Mouse (Mus musculus): ENCODE data around the gene Casp8. TPM values are rescaled to one million over a fixed set of nuclear protein-coding genes. Genes with fewer than 3 reads are reported as not detected.
A peak's percentile ranks its signal among the peaks of the same experiment; 100 is the strongest.
"Not testable (repeated sequence)": the region's sequence is repeated elsewhere in the genome, so short reads cannot be mapped to it uniquely, and the experiment has no call there.

Gene Casp8
- polyA plus RNA-seq, 1 experiment from 2014 or later = 13.0 TPM

DNA sequence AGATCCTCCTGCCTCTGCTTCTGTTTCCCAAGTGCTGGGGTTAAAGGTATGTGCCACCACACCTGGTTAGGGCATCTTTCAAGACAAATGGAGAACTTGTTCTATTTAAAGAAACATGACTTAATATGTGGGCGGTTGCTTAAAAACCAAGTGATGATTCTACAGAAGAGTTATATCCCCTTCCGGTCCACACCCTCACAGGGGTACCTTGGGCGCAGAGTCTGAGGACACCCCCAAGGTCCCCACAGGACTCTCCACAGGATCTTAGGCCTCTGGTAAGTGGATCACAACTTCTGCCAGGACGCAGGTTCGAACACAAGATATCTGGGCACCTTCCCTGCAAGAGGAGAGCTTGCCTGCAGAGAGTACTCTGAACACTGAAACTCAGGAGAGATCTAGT lies 19.8 kb upstream of the Casp8 start:
- no peaks in the 10 kb centered on the region for H3K27me3 ChIP-seq (ENCODE audit: insufficient read depth, poor library complexity, severe bottlenecking)
- DNase-seq (ENCODE audit: low spot score) = no peak
- 95% methylated on average over 5 of the region's 5 CpGs for WGBS
- no peak overlapping the region for H3K27ac ChIP-seq
- H3K9me3 ChIP-seq = 0 out of 2 replicates have a peak, but pooled peaks cover 4% of the 10 kb centered on the region
- no peaks in the 10 kb centered on the region for H3K4me1 ChIP-seq (replicated peaks)
- H3K36me3 ChIP-seq = no peaks in the 10 kb centered on the region
- H3K4me3 ChIP-seq = no peak overlapping the region

DNA sequence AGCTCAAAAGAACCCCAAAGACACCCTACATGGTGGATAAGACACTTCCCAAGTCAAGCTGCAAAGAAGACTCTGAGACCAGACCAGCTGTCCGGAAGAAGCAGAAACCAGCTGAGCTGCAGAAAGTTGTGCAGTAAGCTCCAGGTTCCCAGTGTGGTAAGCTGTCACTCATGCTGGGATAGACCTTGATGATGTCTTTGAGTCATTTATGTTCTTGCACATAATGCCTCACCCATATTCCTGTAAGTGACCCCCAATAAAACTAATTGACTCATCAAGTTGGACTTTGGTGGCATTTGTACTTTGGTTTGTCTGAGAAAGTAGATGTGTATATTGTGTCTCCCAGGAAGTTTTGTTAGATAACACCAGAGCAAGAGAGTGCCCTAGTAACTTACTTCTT lies 17.6 kb upstream of the Casp8 start:
- H3K4me1 ChIP-seq (replicated peaks) = no peaks in the 10 kb centered on the region
- H3K9me3 ChIP-seq = 0 out of 2 replicates have a peak, but pooled peaks cover 4% of the 10 kb centered on the region
- H3K4me3 ChIP-seq = no peak overlapping the region
- H3K27me3 ChIP-seq (ENCODE audit: insufficient read depth, poor library complexity, severe bottlenecking) = no peaks in the 10 kb centered on the region
- no peak for DNase-seq (ENCODE audit: low spot score)
- H3K27ac ChIP-seq = no peak overlapping the region
- WGBS = 96% methylated on average over 1 of the region's 1 CpGs
- H3K36me3 ChIP-seq = no peaks in the 10 kb centered on the region

DNA sequence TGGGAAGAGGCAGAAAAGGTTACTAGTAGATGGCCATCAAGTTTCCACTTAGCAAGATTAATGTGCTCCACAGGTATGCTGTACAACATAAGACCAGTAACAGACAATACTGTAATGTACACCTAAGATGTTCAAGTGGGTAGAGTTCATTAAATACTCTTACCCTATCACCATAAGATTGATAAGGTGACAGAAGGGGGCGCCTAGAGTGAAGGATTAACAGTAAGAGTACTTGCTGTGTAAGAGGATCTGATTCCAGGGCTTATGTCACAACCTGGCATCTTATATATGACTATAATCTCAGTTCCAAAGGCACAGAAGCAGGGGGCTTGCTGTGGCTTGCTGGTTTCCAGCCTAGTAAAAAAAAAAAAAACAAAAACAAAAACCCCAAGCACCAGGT lies 16.9 kb upstream of the Casp8 start:
- Histone ChIP-seq H3K4me3 (no peak overlapping the region), H3K4me1 (replicated peaks) (no peaks in the 10 kb centered on the region), H3K27ac (no peak overlapping the region), H3K36me3 (no peaks in the 10 kb centered on the region), H3K9me3 (0 out of 2 replicates have a peak, but pooled peaks cover 4% of the 10 kb centered on the region), H3K27me3 (ENCODE audit: insufficient read depth, poor library complexity, severe bottlenecking) (no peaks in the 10 kb centered on the region)
- DNase-seq (ENCODE audit: low spot score) = no peak
- 33% methylated on average over 1 of the region's 1 CpGs for WGBS

DNA sequence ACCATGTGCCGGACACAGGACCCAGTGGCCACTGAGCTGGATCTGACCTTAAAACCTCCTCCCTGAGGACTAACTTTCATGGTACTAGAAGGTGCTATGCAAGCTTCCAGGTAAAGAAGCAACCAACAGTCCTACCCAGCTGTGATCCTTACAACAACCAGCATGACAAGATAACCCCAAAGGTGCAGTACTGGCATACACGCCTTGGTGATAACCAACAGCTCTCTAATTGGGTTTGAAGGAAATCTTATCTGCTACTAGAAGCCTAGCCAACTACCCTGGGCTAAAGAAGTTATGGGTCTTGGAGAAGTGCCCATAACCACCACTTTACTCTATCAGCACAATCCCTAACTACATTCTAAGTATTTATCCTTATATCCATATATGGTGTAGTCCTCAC lies 8.9 kb upstream of the Casp8 start:
- no peak overlapping the region for H3K27ac ChIP-seq
- H3K9me3 ChIP-seq = no peaks in the 10 kb centered on the region
- 93% methylated on average over 2 of the region's 2 CpGs for WGBS
- H3K4me1 ChIP-seq (replicated peaks) = no peaks in the 10 kb centered on the region
- no peaks in the 10 kb centered on the region for H3K27me3 ChIP-seq (ENCODE audit: insufficient read depth, poor library complexity, severe bottlenecking)
- no peak for DNase-seq (ENCODE audit: low spot score)
- H3K36me3 ChIP-seq = no peaks in the 10 kb centered on the region
- H3K4me3 ChIP-seq = no peak overlapping the region

DNA sequence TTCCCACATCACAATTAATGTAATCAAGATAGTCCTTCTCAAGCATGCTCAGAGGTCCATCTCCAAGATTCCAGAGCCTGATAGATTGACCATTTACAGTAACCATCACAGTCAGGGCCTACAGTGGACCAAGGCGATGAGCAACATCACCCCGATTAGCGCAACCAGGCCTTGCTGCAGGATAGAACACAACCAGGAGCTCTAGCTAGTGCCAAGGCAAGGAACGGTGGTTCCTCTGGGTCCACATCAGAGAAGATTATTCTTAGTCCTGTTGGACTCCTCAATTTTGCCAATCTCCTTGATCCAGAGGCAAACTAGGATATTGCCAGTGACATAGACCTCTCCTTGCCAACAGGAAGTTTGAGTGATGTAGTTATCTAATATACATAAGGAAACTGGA lies 6.8 kb upstream of the Casp8 start:
- Histone ChIP-seq H3K36me3 (no peaks in the 10 kb centered on the region), H3K4me3 (no peak overlapping the region), H3K27ac (no peak overlapping the region), H3K27me3 (ENCODE audit: insufficient read depth, poor library complexity, severe bottlenecking) (no peaks in the 10 kb centered on the region), H3K9me3 (no peaks in the 10 kb centered on the region), H3K4me1 (replicated peaks) (no peaks in the 10 kb centered on the region)
- 96% methylated on average over 4 of the region's 4 CpGs for WGBS
- no peak for DNase-seq (ENCODE audit: low spot score)

DNA sequence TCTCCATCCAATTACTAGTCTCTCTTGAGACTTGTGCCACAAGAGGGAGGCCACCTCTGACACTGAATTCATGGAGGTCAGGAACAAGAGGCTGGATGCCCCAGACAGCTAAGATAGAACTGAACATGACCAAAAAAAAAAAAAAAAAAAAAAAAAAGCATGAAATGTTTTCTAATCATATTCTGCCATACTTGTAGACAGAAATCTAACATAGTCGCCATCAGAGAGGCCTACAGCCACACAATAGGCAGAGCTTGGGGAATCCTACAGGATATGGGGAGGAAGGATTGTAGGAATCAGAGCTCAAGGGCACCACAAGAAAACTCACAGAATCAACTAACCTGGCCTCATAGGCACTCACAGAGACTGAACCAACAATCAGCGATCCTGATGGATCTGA lies 469 bp upstream of the Casp8 start:
- no peak for DNase-seq (ENCODE audit: low spot score)
- WGBS = 52% methylated on average over 2 of the region's 2 CpGs
- Histone ChIP-seq H3K4me3 (peak overlapping the region; percentile 65; the same call in 1 of the 2 replicates), H3K27ac (no peak overlapping the region), H3K4me1 (replicated peaks) (peaks cover 19% of the 10 kb centered on the region), H3K27me3 (ENCODE audit: insufficient read depth, poor library complexity, severe bottlenecking) (peaks cover 4% of the 10 kb centered on the region; the same call in 1 of the 2 replicates), H3K36me3 (peaks cover 9% of the 10 kb centered on the region; the same call in 1 of the 2 replicates), H3K9me3 (no peaks in the 10 kb centered on the region)

DNA sequence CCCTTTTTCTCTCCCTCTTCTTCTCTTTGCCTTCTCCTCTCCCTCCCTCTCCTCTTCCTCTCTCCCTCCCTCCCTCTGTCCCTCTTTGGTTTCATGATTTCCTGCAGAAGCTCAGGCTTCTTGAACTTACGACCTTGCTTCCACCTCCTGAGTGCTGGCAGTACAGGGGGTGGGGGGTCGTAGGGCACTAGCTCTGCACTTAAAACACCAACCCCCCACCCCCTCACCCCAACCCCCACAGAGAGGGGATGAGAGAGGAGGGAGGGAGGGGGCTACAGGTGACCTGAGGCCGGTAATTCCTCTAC lies 837 bp downstream of the Casp8 start:
- 4% methylated on average over 3 of the region's 3 CpGs for WGBS
- DNase-seq (ENCODE audit: low spot score) = peak; percentile 14
- H3K27me3 ChIP-seq (ENCODE audit: insufficient read depth, poor library complexity, severe bottlenecking) = peaks cover 4% of the 10 kb centered on the region; the same call in 1 of the 2 replicates
- peak overlapping the region; percentile 85 for H3K27ac ChIP-seq
- H3K36me3 ChIP-seq = peaks cover 9% of the 10 kb centered on the region; the same call in 1 of the 2 replicates
- peaks cover 19% of the 10 kb centered on the region for H3K4me1 ChIP-seq (replicated peaks)
- H3K9me3 ChIP-seq = no peaks in the 10 kb centered on the region
- H3K4me3 ChIP-seq = peak overlapping the region; percentile 65

DNA sequence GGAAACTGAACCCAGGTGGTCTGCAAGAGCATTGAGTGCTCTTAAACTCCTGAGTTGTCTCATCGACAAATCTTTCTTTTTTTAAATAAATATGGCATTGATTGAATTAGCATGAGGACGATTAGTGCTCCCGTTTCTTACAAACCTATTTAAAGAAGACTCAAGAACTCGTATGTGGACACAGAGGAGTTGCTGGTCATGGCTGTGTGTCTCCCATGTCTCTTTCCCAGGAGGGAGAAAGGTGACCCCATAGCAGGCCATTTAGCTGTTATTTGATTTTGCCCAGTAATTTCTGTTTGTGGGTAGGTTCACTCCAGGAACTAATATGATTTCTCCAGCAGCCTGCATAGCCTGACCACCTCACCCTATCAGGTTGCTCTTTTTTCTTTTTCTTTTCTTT lies 1.7 kb downstream of the Casp8 start:
- H3K9me3 ChIP-seq = no peaks in the 10 kb centered on the region
- H3K27ac ChIP-seq = no peak overlapping the region
- H3K36me3 ChIP-seq = peaks cover 9% of the 10 kb centered on the region; the same call in 1 of the 2 replicates
- H3K27me3 ChIP-seq (ENCODE audit: insufficient read depth, poor library complexity, severe bottlenecking) = peaks cover 4% of the 10 kb centered on the region; the same call in 1 of the 2 replicates
- no peak overlapping the region for H3K4me3 ChIP-seq
- WGBS = 80% methylated on average over 4 of the region's 4 CpGs
- DNase-seq (ENCODE audit: low spot score) = no peak
- peaks cover 19% of the 10 kb centered on the region for H3K4me1 ChIP-seq (replicated peaks)

DNA sequence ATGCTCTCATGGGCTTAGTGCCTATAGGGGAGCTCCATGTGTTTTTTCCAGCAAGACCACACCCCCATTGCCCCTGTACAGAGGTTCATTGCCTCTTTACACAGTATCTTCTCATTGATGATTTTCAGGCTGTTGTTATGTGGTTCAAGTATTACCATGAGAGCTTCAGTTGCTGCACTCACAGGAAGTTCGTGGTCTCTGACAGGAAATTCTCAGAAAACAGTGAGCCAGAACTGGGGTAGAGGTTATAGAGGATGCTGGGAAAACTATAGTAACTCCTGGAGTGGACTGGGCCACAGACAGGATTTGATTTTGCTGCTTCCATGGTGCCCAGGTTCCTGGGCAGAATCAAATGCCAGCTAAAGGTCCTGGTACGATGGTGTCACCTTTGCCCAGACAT lies 2.2 kb downstream of the Casp8 start:
- WGBS = 77% methylated on average over 2 of the region's 2 CpGs
- Histone ChIP-seq H3K4me3 (no peak overlapping the region), H3K27ac (no peak overlapping the region), H3K36me3 (peaks cover 9% of the 10 kb centered on the region; the same call in 1 of the 2 replicates), H3K9me3 (no peaks in the 10 kb centered on the region), H3K4me1 (replicated peaks) (peaks cover 19% of the 10 kb centered on the region), H3K27me3 (ENCODE audit: insufficient read depth, poor library complexity, severe bottlenecking) (peaks cover 4% of the 10 kb centered on the region; the same call in 1 of the 2 replicates)
- DNase-seq (ENCODE audit: low spot score) = no peak

DNA sequence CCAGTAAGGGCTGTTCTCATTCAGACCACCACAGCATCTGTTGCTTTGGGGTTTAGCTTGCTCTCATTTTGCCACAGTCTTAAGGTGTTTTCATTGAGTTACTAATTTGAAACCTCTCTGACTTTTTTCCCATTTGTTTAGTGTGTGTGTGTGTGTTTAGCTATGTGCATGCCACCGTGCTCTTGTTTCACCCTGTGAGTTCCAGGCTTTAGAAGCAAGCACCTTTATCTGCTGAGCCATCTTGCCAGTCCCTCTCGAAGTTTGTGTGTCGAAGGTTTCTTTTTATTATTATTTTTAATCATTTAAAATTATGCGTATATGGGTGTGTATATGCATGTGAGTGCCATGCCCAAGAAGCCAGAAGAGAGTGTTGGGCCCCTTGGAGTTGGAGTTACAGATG lies 3.7 kb downstream of the Casp8 start:
- Histone ChIP-seq H3K36me3 (peaks cover 9% of the 10 kb centered on the region; the same call in 1 of the 2 replicates), H3K4me3 (no peak overlapping the region), H3K27ac (no peak overlapping the region), H3K27me3 (ENCODE audit: insufficient read depth, poor library complexity, severe bottlenecking) (peaks cover 4% of the 10 kb centered on the region; the same call in 1 of the 2 replicates), H3K9me3 (no peaks in the 10 kb centered on the region), H3K4me1 (replicated peaks) (peaks cover 19% of the 10 kb centered on the region)
- WGBS = 93% methylated on average over 4 of the region's 4 CpGs
- no peak for DNase-seq (ENCODE audit: low spot score)

DNA sequence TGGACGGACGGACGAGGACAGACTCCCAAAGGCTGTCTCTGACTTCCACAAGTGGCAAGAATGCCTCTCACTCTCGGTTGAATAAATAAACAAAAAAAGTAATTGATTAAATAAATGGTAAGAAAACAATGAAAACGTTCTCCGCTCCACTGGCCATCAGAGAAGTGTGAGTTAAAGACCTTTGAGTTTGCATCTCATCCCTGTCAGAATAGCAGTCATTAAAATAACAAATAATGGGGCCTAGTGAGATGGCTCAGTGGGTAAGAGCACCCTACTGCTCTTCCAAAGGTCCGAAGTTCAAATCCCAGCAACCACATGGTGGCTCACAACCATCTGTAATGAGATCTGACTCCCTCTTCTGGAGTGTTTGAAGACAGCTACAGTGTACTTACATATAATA lies 5.5 kb downstream of the Casp8 start:
- not testable (repeated sequence) for DNase-seq (ENCODE audit: low spot score); H3K9me3 ChIP-seq; H3K4me3 ChIP-seq; H3K27me3 ChIP-seq (ENCODE audit: insufficient read depth, poor library complexity, severe bottlenecking); H3K36me3 ChIP-seq; H3K27ac ChIP-seq
- peaks cover 12% of the 10 kb centered on the region for H3K4me1 ChIP-seq (replicated peaks)
- 75% methylated on average over 7 of the region's 7 CpGs for WGBS

DNA sequence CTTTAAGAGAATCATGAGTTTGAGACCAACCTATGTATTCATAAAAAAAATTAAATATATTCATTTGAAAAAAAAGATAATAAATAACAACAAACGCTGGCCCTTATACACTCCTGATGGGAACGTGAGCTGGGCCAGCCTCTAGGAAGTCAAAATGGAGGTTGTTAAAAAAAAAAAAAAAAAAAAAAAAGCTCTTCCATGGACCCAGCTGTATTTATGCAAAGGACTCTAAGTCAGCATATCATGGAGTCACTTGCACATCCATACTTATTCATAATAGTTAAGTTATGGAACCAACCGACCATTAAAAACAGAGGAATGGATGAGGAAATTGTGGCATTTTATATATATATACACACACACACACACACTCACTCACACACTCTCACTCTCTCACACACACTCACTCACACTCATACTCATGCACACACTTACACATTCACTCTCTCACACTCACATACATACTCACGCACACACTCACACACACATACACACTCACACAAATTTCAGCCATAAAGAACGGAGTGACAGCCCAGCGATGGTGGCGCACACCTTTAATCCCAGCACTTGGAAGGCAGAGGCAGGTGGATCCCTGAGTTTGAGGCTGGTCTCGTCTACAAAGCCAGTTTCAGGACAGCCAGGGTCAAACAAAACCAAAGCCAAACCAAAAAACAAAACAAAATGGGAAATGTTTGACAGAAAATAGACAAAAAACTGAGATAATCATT lies 6.5 kb downstream of the Casp8 start:
- no peaks in the 10 kb centered on the region for H3K9me3 ChIP-seq
- no peaks in the 10 kb centered on the region for H3K27me3 ChIP-seq (ENCODE audit: insufficient read depth, poor library complexity, severe bottlenecking)
- H3K27ac ChIP-seq = no peak overlapping the region
- WGBS = 93% methylated on average over 8 of the region's 8 CpGs
- H3K4me1 ChIP-seq (replicated peaks) = 0 out of 2 replicates have a peak, but pooled peaks cover 6% of the 10 kb centered on the region
- peaks cover 9% of the 10 kb centered on the region; the same call in 1 of the 2 replicates for H3K36me3 ChIP-seq
- no peak overlapping the region for H3K4me3 ChIP-seq
- DNase-seq (ENCODE audit: low spot score) = no peak

DNA sequence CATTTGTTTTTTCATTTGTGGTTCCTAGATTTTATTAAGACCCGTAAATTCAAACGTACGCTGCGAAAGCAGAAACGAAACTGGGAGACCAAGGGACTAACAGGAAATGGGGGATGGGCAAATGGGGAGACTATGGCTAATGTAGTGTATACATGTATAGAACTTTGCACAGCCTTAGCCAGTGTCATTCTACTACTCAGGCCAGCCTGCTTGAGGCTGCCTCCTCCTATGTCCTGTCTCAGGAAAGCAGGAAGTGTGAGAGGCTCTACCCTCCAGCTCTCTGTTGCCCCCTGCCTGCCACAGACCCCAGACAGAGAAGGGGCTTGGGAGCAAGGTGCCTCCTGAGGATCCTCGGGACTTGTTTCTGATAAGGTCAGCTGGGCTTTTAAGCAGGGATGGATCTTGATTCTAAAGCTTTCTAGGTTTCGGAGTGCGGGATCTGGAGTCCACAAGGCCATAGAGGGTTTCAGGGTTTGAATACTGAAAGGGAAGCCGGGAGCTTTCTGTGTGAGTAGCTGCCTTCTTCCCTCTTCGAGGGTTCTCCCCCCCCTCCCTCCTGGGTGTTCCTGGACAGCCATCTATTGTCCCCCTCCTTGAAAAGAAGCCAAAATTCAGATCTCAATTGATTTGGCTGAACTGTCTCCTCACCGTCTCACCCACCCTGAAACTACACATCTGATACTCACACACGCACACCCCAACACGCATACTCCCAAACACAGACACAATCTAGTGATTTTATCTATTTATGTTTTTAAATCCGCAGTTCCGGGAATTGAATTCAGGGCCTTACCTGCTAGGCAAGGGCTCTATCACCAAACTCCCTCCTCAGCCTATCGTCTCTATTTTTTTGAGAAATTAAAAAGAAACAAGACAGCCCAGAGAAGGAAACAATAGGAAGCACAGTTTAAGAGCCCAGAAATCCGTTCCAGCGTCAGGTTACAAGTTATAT lies 7.4 kb downstream of the Casp8 start:
- H3K9me3 ChIP-seq = no peaks in the 10 kb centered on the region
- WGBS = 86% methylated on average over 18 of the region's 18 CpGs
- peaks cover 9% of the 10 kb centered on the region; the same call in 1 of the 2 replicates for H3K36me3 ChIP-seq
- H3K27ac ChIP-seq = no peak overlapping the region
- H3K4me3 ChIP-seq = no peak overlapping the region
- no peaks in the 10 kb centered on the region for H3K4me1 ChIP-seq (replicated peaks)
- no peaks in the 10 kb centered on the region for H3K27me3 ChIP-seq (ENCODE audit: insufficient read depth, poor library complexity, severe bottlenecking)
- DNase-seq (ENCODE audit: low spot score) = no peak
